Mouse (Mus musculus): ENCODE measurements around the gene Mcu. TPM values are rescaled to one million over a fixed set of nuclear protein-coding genes. Genes with fewer than 3 reads are reported as not detected.

Gene Mcu
- polyA plus RNA-seq, 1 experiment from 2014 or later = 65.2 TPM

GRCm38 (mm10) chr10:59579645-59580044, 36.8 kb downstream of the Mcu start:
- Histone ChIP-seq H3K4me2 (replicated peaks; ENCODE audit: low read depth) (no peak overlapping the region), H3K4me1 (replicated peaks; ENCODE audit: control insufficient read depth, insufficient read depth, low read length) (peaks cover 11% of the 10 kb centered on the region), H3K27ac (ENCODE audit: low read depth, low read length) (peak overlapping the region; percentile 96; the same call in 1 of the 2 replicates), H3K27me3 (replicated peaks; ENCODE audit: control insufficient read depth, insufficient read depth, low read length) (no peaks in the 10 kb centered on the region), H3K4me3 (ENCODE audit: low read depth, low read length) (no peak overlapping the region), H3K36me3 (ENCODE audit: control insufficient read depth, insufficient read depth) (peaks cover 10% of the 10 kb centered on the region; the same call in 1 of the 2 replicates), H3K9me3 (ENCODE audit: control insufficient read depth) (no peaks in the 10 kb centered on the region), H3K9ac (ENCODE audit: low read depth, low read length) (no peak overlapping the region)
- no peak for TF ChIP-seq CTCF (IDR thresholded peaks at IDR 0.05; ENCODE audit: low read depth)
- 72% methylated on average over 3 of the region's 3 CpGs for WGBS
- no peak for ATAC-seq

- Histone ChIP-seq H3K9me3 (ENCODE audit: control insufficient read depth) (no peaks in the 10 kb centered on the region), H3K9ac (ENCODE audit: low read depth, low read length) (peak overlapping the region; percentile 11; the same call in 1 of the 2 replicates), H3K4me1 (replicated peaks; ENCODE audit: control insufficient read depth, insufficient read depth, low read length) (peaks cover 11% of the 10 kb centered on the region), H3K27me3 (replicated peaks; ENCODE audit: control insufficient read depth, insufficient read depth, low read length) (no peaks in the 10 kb centered on the region), H3K4me2 (replicated peaks; ENCODE audit: low read depth) (peak overlapping the region; percentile 55), H3K27ac (ENCODE audit: low read depth, low read length) (peak overlapping the region; percentile 96), H3K36me3 (ENCODE audit: control insufficient read depth, insufficient read depth) (peaks cover 5% of the 10 kb centered on the region; the same call in 1 of the 2 replicates), H3K4me3 (ENCODE audit: low read depth, low read length) (peak overlapping the region; percentile 19)
- no peak for TF ChIP-seq CTCF (IDR thresholded peaks at IDR 0.05; ENCODE audit: low read depth)
- 11% methylated on average over 12 of the region's 12 CpGs for WGBS
- peak; percentile 93 for ATAC-seq
These were observed 38.4 kb downstream of the Mcu start for GRCm38 (mm10) chr10:59577871-59578801.

DNA sequence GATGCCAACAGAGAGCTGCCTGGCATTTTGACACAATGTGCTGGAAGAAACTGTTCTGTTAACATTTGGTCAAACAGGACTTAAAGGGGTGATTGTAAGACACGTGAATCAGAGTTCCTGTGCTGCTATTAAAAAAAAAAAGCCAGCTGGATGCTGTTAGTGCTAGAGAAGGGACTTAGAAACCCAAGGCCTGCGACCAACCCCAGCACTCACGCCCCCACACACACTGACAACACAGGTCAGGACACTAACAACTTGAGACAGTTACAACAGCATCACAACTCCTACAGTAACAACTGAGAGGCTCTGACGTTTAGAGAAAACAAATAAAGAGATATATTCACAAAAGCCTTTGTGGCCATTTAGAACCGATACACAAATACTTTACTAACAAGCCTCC, 40.2 kb downstream of the Mcu start:
- 33% methylated on average over 5 of the region's 5 CpGs for WGBS

GRCm38 (mm10) chr10:59571964-59572363, 44.5 kb downstream of the Mcu start:
- peaks cover 20% of the 10 kb centered on the region for H3K4me1 ChIP-seq (replicated peaks; ENCODE audit: control insufficient read depth, insufficient read depth, low read length)
- H3K9ac ChIP-seq (ENCODE audit: low read depth, low read length) = no peak overlapping the region
- no peak for ATAC-seq
- 73% methylated on average over 5 of the region's 5 CpGs for WGBS
- H3K36me3 ChIP-seq (ENCODE audit: control insufficient read depth, insufficient read depth) = peaks cover 3% of the 10 kb centered on the region; the same call in 1 of the 2 replicates
- H3K9me3 ChIP-seq (ENCODE audit: control insufficient read depth) = no peaks in the 10 kb centered on the region
- TF ChIP-seq CTCF (IDR thresholded peaks at IDR 0.05; ENCODE audit: low read depth) = no peak
- no peak overlapping the region for H3K4me2 ChIP-seq (replicated peaks; ENCODE audit: low read depth)
- no peak overlapping the region for H3K4me3 ChIP-seq (ENCODE audit: low read depth, low read length)
- peak overlapping the region; percentile 5; the same call in 1 of the 2 replicates for H3K27ac ChIP-seq (ENCODE audit: low read depth, low read length)
- no peaks in the 10 kb centered on the region for H3K27me3 ChIP-seq (replicated peaks; ENCODE audit: control insufficient read depth, insufficient read depth, low read length)

More for the DNA sequence above, 40.2 kb downstream of the Mcu start:
- Histone ChIP-seq H3K4me2 (replicated peaks; ENCODE audit: low read depth) (0 out of 2 replicates have a peak overlapping the region, but pooled peaks have one; percentile 6), H3K9me3 (ENCODE audit: control insufficient read depth) (no peaks in the 10 kb centered on the region), H3K27me3 (replicated peaks; ENCODE audit: control insufficient read depth, insufficient read depth, low read length) (no peaks in the 10 kb centered on the region), H3K36me3 (ENCODE audit: control insufficient read depth, insufficient read depth) (no peaks in the 10 kb centered on the region), H3K9ac (ENCODE audit: low read depth, low read length) (no peak overlapping the region), H3K4me3 (ENCODE audit: low read depth, low read length) (no peak overlapping the region), H3K27ac (ENCODE audit: low read depth, low read length) (peak overlapping the region; percentile 46), H3K4me1 (replicated peaks; ENCODE audit: control insufficient read depth, insufficient read depth, low read length) (peaks cover 11% of the 10 kb centered on the region)
- TF ChIP-seq CTCF (IDR thresholded peaks at IDR 0.05; ENCODE audit: low read depth) = no peak
- ATAC-seq = no peak

DNA sequence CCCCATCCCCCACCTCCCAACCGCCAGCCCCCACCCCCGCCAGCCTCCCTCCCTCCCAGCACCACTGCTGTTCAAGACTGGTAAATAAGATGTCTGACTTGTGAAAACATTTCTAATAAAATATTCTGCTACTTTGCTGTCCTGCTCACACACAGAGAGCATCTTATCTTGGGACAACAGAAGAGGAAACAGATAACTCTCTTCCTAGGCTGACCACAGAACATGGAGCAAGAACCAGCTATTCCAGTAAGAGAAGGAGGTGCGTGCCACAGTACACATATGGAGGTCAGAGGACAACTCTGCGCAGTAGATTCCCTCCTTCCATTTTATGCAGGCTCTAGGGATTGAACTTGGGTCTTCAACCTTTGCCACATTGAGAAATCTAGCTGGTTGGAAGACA, 45.2 kb downstream of the Mcu start:
- peaks cover 4% of the 10 kb centered on the region; the same call in 1 of the 2 replicates for H3K36me3 ChIP-seq (ENCODE audit: control insufficient read depth, insufficient read depth)
- peak overlapping the region; percentile 46; the same call in 1 of the 2 replicates for H3K27ac ChIP-seq (ENCODE audit: low read depth, low read length)
- no peak for ATAC-seq
- no peaks in the 10 kb centered on the region for H3K9me3 ChIP-seq (ENCODE audit: control insufficient read depth)
- H3K4me3 ChIP-seq (ENCODE audit: low read depth, low read length) = no peak overlapping the region
- no peak for TF ChIP-seq CTCF (IDR thresholded peaks at IDR 0.05; ENCODE audit: low read depth)
- H3K27me3 ChIP-seq (replicated peaks; ENCODE audit: control insufficient read depth, insufficient read depth, low read length) = no peaks in the 10 kb centered on the region
- no peak overlapping the region for H3K4me2 ChIP-seq (replicated peaks; ENCODE audit: low read depth)
- peaks cover 16% of the 10 kb centered on the region for H3K4me1 ChIP-seq (replicated peaks; ENCODE audit: control insufficient read depth, insufficient read depth, low read length)
- WGBS = 59% methylated on average over 4 of the region's 4 CpGs
- no peak overlapping the region for H3K9ac ChIP-seq (ENCODE audit: low read depth, low read length)

DNA sequence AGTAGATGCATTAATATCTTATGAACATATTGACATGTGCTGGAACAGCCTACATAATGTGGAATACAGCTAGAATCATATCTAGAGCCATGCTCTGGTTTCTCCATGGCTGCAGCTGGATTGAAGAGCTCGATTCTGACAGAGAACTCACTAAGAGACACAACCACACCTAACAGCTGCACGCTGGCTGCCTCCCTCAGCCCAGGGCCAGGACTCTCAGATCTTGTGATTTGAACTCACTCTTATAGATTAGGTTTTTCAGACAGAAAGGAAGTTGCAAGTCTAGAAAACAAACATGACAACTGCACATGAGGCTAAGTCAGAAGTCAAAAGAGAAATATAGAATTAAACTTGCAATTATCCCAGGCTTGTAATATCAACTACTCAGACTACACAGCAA, 45.7 kb downstream of the Mcu start:
- TF ChIP-seq CTCF (IDR thresholded peaks at IDR 0.05; ENCODE audit: low read depth) = no peak
- ATAC-seq = no peak
- Histone ChIP-seq H3K4me1 (replicated peaks; ENCODE audit: control insufficient read depth, insufficient read depth, low read length) (peaks cover 12% of the 10 kb centered on the region), H3K27ac (ENCODE audit: low read depth, low read length) (peak overlapping the region; percentile 46; the same call in 1 of the 2 replicates), H3K4me2 (replicated peaks; ENCODE audit: low read depth) (no peak overlapping the region), H3K36me3 (ENCODE audit: control insufficient read depth, insufficient read depth) (peaks cover 4% of the 10 kb centered on the region; the same call in 1 of the 2 replicates), H3K9ac (ENCODE audit: low read depth, low read length) (no peak overlapping the region), H3K9me3 (ENCODE audit: control insufficient read depth) (no peaks in the 10 kb centered on the region), H3K27me3 (replicated peaks; ENCODE audit: control insufficient read depth, insufficient read depth, low read length) (no peaks in the 10 kb centered on the region), H3K4me3 (ENCODE audit: low read depth, low read length) (no peak overlapping the region)
- WGBS = 32% methylated on average over 2 of the region's 2 CpGs

Data from intestine, postnatal 0 days (tissue).